Mouse (Mus musculus) MEL (cell line): ENCODE data around the gene Pmpcb. TPM values are rescaled to one million over a fixed set of nuclear protein-coding genes. Genes with fewer than 3 reads are reported as not detected.

Source experiments
- BHLHE40 ChIP-seq: IDR thresholded peaks from 2 replicates; pipeline ENCODE4 v1.6.1; 2012; ENCODE audit warnings: low read depth, mild to moderate bottlenecking, inconsistent platforms, low read length, improper control_type of control experiment, borderline replicate concordance
- CHD1 ChIP-seq: IDR thresholded peaks from 2 replicates; pipeline ENCODE4 v1.6.1; 2012; ENCODE audit warnings: low read depth, mild to moderate bottlenecking, inconsistent platforms, low read length, improper control_type of control experiment
- CTCF ChIP-seq, 3 experiments: IDR thresholded peaks in 2 of 3; conservative IDR thresholded peaks in 1 of 3; 2 replicates each; pipeline ENCODE4 v1.5.1; 2011 to 2012; ENCODE audit warnings: low read length in 3 of 3, low read depth in 2 of 3, mild to moderate bottlenecking in 2 of 3, improper control_type of control experiment in 1 of 3, inconsistent platforms in 1 of 3, mixed read lengths in 1 of 3, moderate library complexity in 1 of 3; ENCODE audit not compliant: control insufficient read depth in 1 of 3, insufficient read depth in 1 of 3, poor library complexity in 1 of 3, severe bottlenecking in 1 of 3
- ETS1 ChIP-seq: IDR thresholded peaks from 2 replicates; pipeline ENCODE4 v1.6.1; 2012; ENCODE audit warnings: low read depth, mild to moderate bottlenecking, inconsistent platforms, low read length, improper control_type of control experiment, moderate library complexity
- HCFC1 ChIP-seq: IDR thresholded peaks from 2 replicates; pipeline ENCODE4 v1.6.1; 2012; ENCODE audit warnings: low read depth, mild to moderate bottlenecking, inconsistent platforms, low read length, improper control_type of control experiment, moderate library complexity
- MAFK ChIP-seq: IDR thresholded peaks from 2 replicates; pipeline ENCODE4 v1.6.1; 2011; ENCODE audit warnings: low read depth, mild to moderate bottlenecking, low read length, improper control_type of control experiment, borderline replicate concordance
- MAX ChIP-seq: IDR thresholded peaks from 2 replicates; pipeline ENCODE4 v1.6.1; 2011; ENCODE audit warnings: low read length, improper control_type of control experiment
- MEF2A ChIP-seq: IDR thresholded peaks from 2 replicates; pipeline ENCODE4 v1.6.1; 2014; ENCODE audit warnings: low read depth, mild to moderate bottlenecking, inconsistent platforms, low read length, improper control_type of control experiment; ENCODE audit not compliant: poor library complexity, insufficient replicate concordance, severe bottlenecking; ENCODE audit errors: extremely low read depth
- MXI1 ChIP-seq: IDR thresholded peaks from 2 replicates; pipeline ENCODE4 v1.6.1; 2011; ENCODE audit warnings: mild to moderate bottlenecking, low read depth, low read length, improper control_type of control experiment
- MYB ChIP-seq: IDR thresholded peaks from 2 replicates; pipeline ENCODE4 v1.6.1; 2011; ENCODE audit warnings: mild to moderate bottlenecking, low read depth, low read length, improper control_type of control experiment
- MYC ChIP-seq: IDR thresholded peaks from 2 replicates; pipeline ENCODE4 v1.6.1; 2011; ENCODE audit warnings: low read depth, mild to moderate bottlenecking, low read length, improper control_type of control experiment, moderate library complexity
- NRF1 ChIP-seq: IDR thresholded peaks from 2 replicates; pipeline ENCODE4 v1.6.1; 2014; ENCODE audit warnings: low read depth, mild to moderate bottlenecking, inconsistent platforms, low read length, improper control_type of control experiment, moderate library complexity; ENCODE audit not compliant: poor library complexity, insufficient read depth, severe bottlenecking
- POLR2A ChIP-seq, 2 experiments: IDR thresholded peaks; 2 replicates each; pipeline ENCODE4 v1.6.1; 2011 to 2012; ENCODE audit warnings: low read length in 2 of 2, mild to moderate bottlenecking in 2 of 2, control low read depth in 1 of 2, improper control_type of control experiment in 1 of 2, low read depth in 1 of 2, moderate library complexity in 1 of 2; ENCODE audit not compliant: control insufficient read depth in 1 of 2, insufficient read depth in 1 of 2, poor library complexity in 1 of 2
- POLR2AphosphoS5 ChIP-seq: IDR thresholded peaks from 2 replicates; pipeline ENCODE4 v1.6.1; 2012; ENCODE audit warnings: low read depth, borderline replicate concordance, mild to moderate bottlenecking, inconsistent platforms, low read length, moderate library complexity, mixed read lengths
- RAD21 ChIP-seq: IDR thresholded peaks from 2 replicates; pipeline ENCODE4 v1.6.1; 2011; ENCODE audit warnings: mild to moderate bottlenecking, low read depth, low read length, improper control_type of control experiment
- SIN3A ChIP-seq: IDR thresholded peaks from 2 replicates; pipeline ENCODE4 v1.6.1; 2012; ENCODE audit warnings: low read length, improper control_type of control experiment, inconsistent platforms
- TAL1 ChIP-seq: IDR thresholded peaks from 2 replicates; pipeline ENCODE4 v1.6.1; 2012; ENCODE audit warnings: mild to moderate bottlenecking, inconsistent platforms, low read length, moderate library complexity, mixed read lengths
- TCF12 ChIP-seq: IDR thresholded peaks from 2 replicates; pipeline ENCODE4 v1.6.1; 2014; ENCODE audit warnings: low read depth, mild to moderate bottlenecking, inconsistent platforms, low read length, improper control_type of control experiment, moderate library complexity
- USF1 ChIP-seq: IDR thresholded peaks from 2 replicates; pipeline ENCODE4 v1.6.1; 2014; ENCODE audit warnings: low read depth, mild to moderate bottlenecking, inconsistent platforms, low read length, improper control_type of control experiment, moderate library complexity
- USF2 ChIP-seq, 2 experiments: IDR thresholded peaks; 2 replicates each; pipeline ENCODE4 v1.6.1; 2011 to 2012; ENCODE audit warnings: improper control_type of control experiment in 2 of 2, low read length in 2 of 2, borderline replicate concordance in 1 of 2, inconsistent platforms in 1 of 2, low read depth in 1 of 2, mild to moderate bottlenecking in 1 of 2; ENCODE audit not compliant: insufficient read depth in 1 of 2
- ZC3H11A ChIP-seq: IDR thresholded peaks from 2 replicates; pipeline ENCODE4 v1.6.1; 2012; ENCODE audit warnings: low read depth, mild to moderate bottlenecking, inconsistent platforms, low read length, improper control_type of control experiment
- ZKSCAN1 ChIP-seq: IDR thresholded peaks from 2 replicates; pipeline ENCODE4 v1.6.1; 2012; ENCODE audit warnings: low read depth, mild to moderate bottlenecking, inconsistent platforms, low read length, improper control_type of control experiment, moderate library complexity
- ZMIZ1 ChIP-seq: IDR thresholded peaks from 2 replicates; pipeline ENCODE4 v1.6.1; 2012; ENCODE audit warnings: low read depth, mild to moderate bottlenecking, inconsistent platforms, low read length, improper control_type of control experiment, moderate library complexity
- polyA plus RNA-seq, 2 experiments: library from polyadenylated mRNA; stranded (reverse) in 1 of 2; unstranded in 1 of 2; fragments of >175 nt in 1 of 2; fragments of >200 nt in 1 of 2; gene quantifications; 2 replicates each; pipeline versions ENCODE4 v1.2.1 to v1.2.4; 2012; ENCODE audit warnings: low replicate concordance in 2 of 2, low read depth in 1 of 2; ENCODE audit not compliant: insufficient read length in 2 of 2, insufficient read depth in 1 of 2, missing spikeins in 1 of 2
- total RNA-seq: library from RNA; depleted of rRNA; stranded (reverse); fragments of 300-350 nt; gene quantifications from 2 replicates; pipeline ENCODE4 v1.2.3, GENCODE M21; 2012

The Pmpcb gene
- total and polyA plus RNA-seq, 3 experiments: 162 to 265 (median 172) TPM

GRCm38 (mm10) chr5:21784161-21785052 lies 47.5 kb downstream of the Pmpcb start (continued):
- no peak for TF ChIP-seq MEF2A
- no peak for TF ChIP-seq ETS1
- no peak for TF ChIP-seq MYB
- TF ChIP-seq MAX: peak; percentile 96
- TF ChIP-seq USF2 (IDR thresholded peaks at IDR 0.05; ENCODE audit: borderline replicate concordance in 1 of 2, insufficient read depth in 1 of 2, low read depth in 1 of 2, low read length in 2 of 2): no peak
- 0 out of 2 replicates have a peak, but pooled peaks have one; percentile 68 for TF ChIP-seq CHD1
- TF ChIP-seq MXI1: peak; percentile 99
- no peak for TF ChIP-seq RAD21
- no peak for TF ChIP-seq TAL1
- no peak for TF ChIP-seq ZC3H11A
- peak; percentile 59; the same call in 1 of the 2 replicates for TF ChIP-seq USF1
- peak in 1 of 2 experiments; percentile 50; a peak in 2 of 4 replicates for TF ChIP-seq POLR2A (IDR thresholded peaks at IDR 0.05; ENCODE audit: control insufficient read depth in 1 of 2, insufficient read depth in 1 of 2, low read depth in 1 of 2, low read length in 2 of 2, poor library complexity in 1 of 2)
- TF ChIP-seq MAFK: no peak
- peak; percentile 97 for TF ChIP-seq MYC
- no peak for TF ChIP-seq TCF12
- no peak for TF ChIP-seq POLR2AphosphoS5
- TF ChIP-seq ZMIZ1: no peak
- peak; percentile 97 for TF ChIP-seq SIN3A
- TF ChIP-seq CTCF (IDR thresholded peaks at IDR 0.05 in 2 of 3, conservative IDR thresholded peaks at IDR 0.05 in 1 of 3; ENCODE audit: control insufficient read depth in 1 of 3, insufficient read depth in 1 of 3, low read depth in 2 of 3, low read length in 3 of 3, poor library complexity in 1 of 3, severe bottlenecking in 1 of 3): no peak
- peak; percentile 9; the same call in 1 of the 2 replicates for TF ChIP-seq HCFC1
- no peak for TF ChIP-seq ZKSCAN1
- TF ChIP-seq BHLHE40: peak; percentile 75; the same call in 1 of the 2 replicates
- TF ChIP-seq NRF1: 0 out of 2 replicates have a peak, but pooled peaks have one; percentile 9
